Comparison of ENCODE assay signal across 7 mouse cellular contexts in the genomic region with DNA sequence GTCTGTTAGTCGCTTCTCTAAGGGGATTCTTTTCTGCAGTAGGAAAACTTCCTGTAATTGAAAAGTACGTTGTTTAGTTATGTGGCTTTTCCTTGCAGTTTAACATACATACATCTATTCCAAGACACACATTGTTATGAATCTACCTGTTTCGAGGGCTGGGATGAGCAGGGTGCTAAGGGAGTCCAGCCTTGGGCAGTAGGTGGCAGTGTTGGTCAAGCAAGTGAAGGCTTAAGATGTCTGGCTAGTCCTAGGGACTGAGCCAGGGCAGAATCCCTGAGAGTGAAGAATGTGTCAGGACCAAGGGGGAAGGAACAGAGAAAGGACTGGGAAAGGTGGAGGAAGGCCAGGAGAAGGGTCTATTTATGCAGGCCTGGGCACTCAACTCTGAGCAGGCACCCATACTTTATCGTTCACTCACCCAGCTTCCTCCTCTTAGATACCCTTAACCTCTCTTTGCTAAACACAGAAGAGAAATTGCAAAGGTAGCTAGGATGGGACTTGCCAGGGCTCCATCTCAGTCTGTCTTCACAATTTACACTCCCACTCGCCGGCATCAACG. TPM values are rescaled to one million over a fixed set of nuclear protein-coding genes. Genes with fewer than 3 reads are reported as not detected.
DNase-seq lines count a peak whose midpoint lies in the region; ATAC-seq and TF ChIP-seq lines count a peak whose summit lies in the region.

No protein-coding gene starts in this region.

- H3K4me1 ChIP-seq in forebrain, postnatal 0 days (ENCODE audit: insufficient read depth): no peaks in the 10 kb centered on the region
- H3K4me1 ChIP-seq in hindbrain, postnatal 0 days (ENCODE audit: insufficient read depth, low read length): no peaks in the 10 kb centered on the region
- H3K4me1 ChIP-seq in stomach, embryonic 15.5 days: no peaks in the 10 kb centered on the region

- CTCF ChIA-PET in Patski (lab: Charles Lee): interaction anchor here (0.9 to 2.0 kb wide), 6 partner anchors 9 to 28 kb away, joined by 3 to 8 read pairs (median 4); a partner anchor contains a TSS

- DNase-seq in Patski (ENCODE audit: low read depth, low spot score): no peak
- peak; percentile 10 for DNase-seq in c-Kit-positive CD71-positive TER-119-negative erythroid progenitor cells, embryonic 14.5 days (ENCODE audit: low read depth)
- peak; percentile 77 for DNase-seq in forebrain, postnatal 0 days
- DNase-seq in hindbrain, postnatal 0 days (ENCODE audit: low spot score): peak; percentile 88
- DNase-seq in left cerebral cortex, adult 18-20 months (ENCODE audit: low spot score in 2 of 2): peak; percentile 77 to 83

- H3K27ac ChIP-seq in forebrain, postnatal 0 days (ENCODE audit: low read depth, low read length): no peak overlapping the region
- no peak overlapping the region for H3K27ac ChIP-seq in hindbrain, postnatal 0 days
- no peak overlapping the region for H3K27ac ChIP-seq in stomach, embryonic 15.5 days

- ATAC-seq in Patski: peak; percentile 88
- ATAC-seq in forebrain, postnatal 0 days: peak; percentile 68; the same call in 1 of the 2 replicates
- peak; percentile 79; the same call in 1 of the 2 replicates for ATAC-seq in hindbrain, postnatal 0 days
- ATAC-seq in megakaryocyte-erythroid progenitor cell, adult 5-6 weeks (replicated peaks; ENCODE audit: low FRiP score, low TSS enrichment, poor library complexity, severe bottlenecking): peak; percentile 88
- peak; percentile 60; the same call in 1 of the 2 replicates for ATAC-seq in stomach, embryonic 15.5 days (ENCODE audit: insufficient read depth, low FRiP score, low read depth)

- no peak overlapping the region for H3K9ac ChIP-seq in forebrain, postnatal 0 days
- H3K9ac ChIP-seq in hindbrain, postnatal 0 days (replicated peaks; ENCODE audit: low read length): no peak overlapping the region
- no peak overlapping the region for H3K9ac ChIP-seq in stomach, embryonic 15.5 days

- TF ChIP-seq CTCF in Patski (IDR thresholded peaks at IDR 0.05): peak; percentile 93
- peak; percentile 87 for TF ChIP-seq CTCF in forebrain, postnatal 0 days (IDR thresholded peaks at IDR 0.05; ENCODE audit: low read depth)
- peak; percentile 92 for TF ChIP-seq CTCF in hindbrain, postnatal 0 days (IDR thresholded peaks at IDR 0.05; ENCODE audit: low read depth)

- no peaks in the 10 kb centered on the region for H3K27me3 ChIP-seq in Patski
- H3K27me3 ChIP-seq in forebrain, postnatal 0 days (ENCODE audit: insufficient read depth, low read length): no peaks in the 10 kb centered on the region
- H3K27me3 ChIP-seq in hindbrain, postnatal 0 days (ENCODE audit: insufficient read depth, low read length): no peaks in the 10 kb centered on the region
- no peaks in the 10 kb centered on the region for H3K27me3 ChIP-seq in stomach, embryonic 15.5 days (replicated peaks)

- WGBS in forebrain, postnatal 0 days: 45% methylated on average over 7 of the region's 7 CpGs
- WGBS in hindbrain, postnatal 0 days: 54% methylated on average over 7 of the region's 7 CpGs
- 46% methylated on average over 7 of the region's 7 CpGs for WGBS in stomach, embryonic 15.5 days

- POLR2A ChIA-PET in Patski (lab: Charles Lee): no interaction called here

- no peak overlapping the region for H3K4me3 ChIP-seq in forebrain, postnatal 0 days (ENCODE audit: low read depth, low read length)
- H3K4me3 ChIP-seq in hindbrain, postnatal 0 days (ENCODE audit: low read length): no peak overlapping the region
- no peak overlapping the region for H3K4me3 ChIP-seq in stomach, embryonic 15.5 days (replicated peaks)

- in situ Hi-C loops in Patski (cut with MboI; ENCODE audit: low pct_unique_long_range_greater_than_20kb): no loop called here

- H3K36me3 ChIP-seq in forebrain, postnatal 0 days (ENCODE audit: insufficient read depth): no peaks in the 10 kb centered on the region
- no peaks in the 10 kb centered on the region for H3K36me3 ChIP-seq in hindbrain, postnatal 0 days (ENCODE audit: insufficient read depth, low read length)
- no peaks in the 10 kb centered on the region for H3K36me3 ChIP-seq in stomach, embryonic 15.5 days

- no peaks in the 10 kb centered on the region for H3K9me3 ChIP-seq in forebrain, postnatal 0 days (ENCODE audit: low read length)
- no peaks in the 10 kb centered on the region for H3K9me3 ChIP-seq in hindbrain, postnatal 0 days (ENCODE audit: low read length)
- H3K9me3 ChIP-seq in stomach, embryonic 15.5 days: no peaks in the 10 kb centered on the region

- no peak overlapping the region for H3K4me2 ChIP-seq in forebrain, postnatal 0 days (ENCODE audit: low read depth)
- H3K4me2 ChIP-seq in hindbrain, postnatal 0 days (ENCODE audit: low read depth, low read length): no peak overlapping the region
- H3K4me2 ChIP-seq in stomach, embryonic 15.5 days: no peak overlapping the region

RNA-seq across cellular contexts. Expression of a gene that starts 23.2 kb away (rescaled TPM):
- 45.6 TPM for polyA plus RNA-seq in Patski (2021)
- 38.2 and 47.5 TPM in 2 replicates for total RNA-seq in forebrain, postnatal 0 days (2014; rRNA removed)
- polyA plus RNA-seq in forebrain, postnatal 0 days (2015; fragmentation: Nextera tagmentation; extraction: Ambion mirVana): 43.7 and 53.2 TPM in 2 replicates
- total RNA-seq in hindbrain, postnatal 0 days (2014; rRNA removed): 45.6 and 49.3 TPM in 2 replicates
- polyA plus RNA-seq in hindbrain, postnatal 0 days (2015; fragmentation: Nextera tagmentation; extraction: Ambion mirVana): 49.8 and 52.6 TPM in 2 replicates
- 10 to 100 TPM; 34.4 to 36.4 TPM for total RNA-seq in left cerebral cortex, adult 18-20 months (2021)
- 19.6 and 25.9 TPM in 2 replicates for total RNA-seq in megakaryocyte-erythroid progenitor cell, adult 5-6 weeks (2014; fragmentation: Nextera tagmentation)
- 23.0 and 27.7 TPM in 2 replicates for total RNA-seq in megakaryocyte-erythroid progenitor cell, adult 5-6 weeks (2017)
- polyA plus RNA-seq in stomach, embryonic 15.5 days (2015; fragmentation: Nextera tagmentation; extraction: Ambion mirVana): 45.3 and 46.8 TPM in 2 replicates

RNA-seq across cellular contexts. Expression of a gene that starts 29.0 kb away (rescaled TPM):
- 2.4 TPM for polyA plus RNA-seq in Patski (2021)
- 4.5 and 5.1 TPM in 2 replicates for total RNA-seq in forebrain, postnatal 0 days (2014; rRNA removed)
- polyA plus RNA-seq in forebrain, postnatal 0 days (2015; fragmentation: Nextera tagmentation; extraction: Ambion mirVana): 5.2 and 9.0 TPM in 2 replicates
- 3.1 and 3.6 TPM in 2 replicates for total RNA-seq in hindbrain, postnatal 0 days (2014; rRNA removed)
- 6.0 and 6.6 TPM in 2 replicates for polyA plus RNA-seq in hindbrain, postnatal 0 days (2015; fragmentation: Nextera tagmentation; extraction: Ambion mirVana)
- 1 to 10 TPM; 3.4 to 4.5 TPM for total RNA-seq in left cerebral cortex, adult 18-20 months (2021)
- total RNA-seq in megakaryocyte-erythroid progenitor cell, adult 5-6 weeks (2014; fragmentation: Nextera tagmentation): not detected in 2 replicates
- total RNA-seq in megakaryocyte-erythroid progenitor cell, adult 5-6 weeks (2017): not detected in 2 replicates
- 0.50 and 0.54 TPM in 2 replicates for polyA plus RNA-seq in stomach, embryonic 15.5 days (2015; fragmentation: Nextera tagmentation; extraction: Ambion mirVana)
